Mouse (Mus musculus) ovary, adult 18-20 months (tissue): ENCODE measurements around the gene Cdc42bpa.

Experiments used
- DNase-seq: peaks from one replicate; pipeline ENCODE4 v3.0.0; 2022; ENCODE audit warnings: low spot score, mixed read lengths

The Cdc42bpa gene

DNA sequence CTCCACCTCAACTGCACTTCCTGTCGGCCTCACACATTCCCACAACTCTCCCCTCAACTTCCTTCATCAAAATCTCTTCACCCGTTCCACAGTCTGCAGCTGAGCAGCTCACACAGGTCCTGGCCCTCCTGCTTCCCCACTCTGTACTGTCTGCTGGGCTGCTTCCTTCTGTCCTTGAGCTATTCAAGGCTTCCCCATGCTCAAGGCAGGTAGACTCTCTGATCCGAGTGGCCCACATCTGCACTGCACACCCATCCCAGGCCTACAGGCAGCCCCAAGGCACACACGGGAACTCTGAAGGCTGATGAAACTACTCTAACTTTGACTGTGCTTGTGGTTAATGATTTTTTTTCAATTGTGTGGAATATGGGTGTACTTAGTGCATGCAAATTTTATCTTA is 232.6 kb downstream of the Cdc42bpa start:
- DNase-seq, result no peak

DNA sequence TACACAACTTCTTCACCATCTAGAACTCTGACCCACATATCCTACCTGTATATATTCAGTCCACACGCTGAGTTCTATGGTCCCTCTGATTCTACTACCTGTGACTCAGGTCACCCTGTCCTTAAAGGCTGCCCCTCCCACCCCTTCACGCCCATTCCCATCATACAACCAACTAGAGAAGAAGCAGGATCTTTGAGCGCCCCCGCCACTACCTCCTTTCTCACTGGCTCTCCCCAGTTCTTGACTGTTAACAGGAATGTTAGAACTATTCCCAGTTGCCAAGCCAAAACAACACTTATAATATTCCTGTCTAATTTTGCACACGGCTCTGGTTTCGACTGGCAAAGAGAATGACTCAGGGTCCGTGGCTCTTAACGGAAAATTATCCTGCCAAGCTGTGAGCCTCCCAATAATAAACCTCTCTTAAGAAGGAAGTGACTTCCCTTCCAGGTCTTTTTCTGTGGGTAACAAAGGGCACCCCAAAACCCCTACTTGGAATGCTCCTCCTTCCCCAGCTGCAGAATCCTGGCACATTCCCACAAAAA is 233.2 kb downstream of the Cdc42bpa start:
- DNase-seq, result no peak

- DNase-seq, result no peak
Observed at GRCm38 (mm10) chr1:180194048-180194447, 233.8 kb downstream of the Cdc42bpa start.

- peak; percentile 56 for DNase-seq
Observed at GRCm38 (mm10) chr1:180194781-180195471, 234.7 kb downstream of the Cdc42bpa start.

DNA sequence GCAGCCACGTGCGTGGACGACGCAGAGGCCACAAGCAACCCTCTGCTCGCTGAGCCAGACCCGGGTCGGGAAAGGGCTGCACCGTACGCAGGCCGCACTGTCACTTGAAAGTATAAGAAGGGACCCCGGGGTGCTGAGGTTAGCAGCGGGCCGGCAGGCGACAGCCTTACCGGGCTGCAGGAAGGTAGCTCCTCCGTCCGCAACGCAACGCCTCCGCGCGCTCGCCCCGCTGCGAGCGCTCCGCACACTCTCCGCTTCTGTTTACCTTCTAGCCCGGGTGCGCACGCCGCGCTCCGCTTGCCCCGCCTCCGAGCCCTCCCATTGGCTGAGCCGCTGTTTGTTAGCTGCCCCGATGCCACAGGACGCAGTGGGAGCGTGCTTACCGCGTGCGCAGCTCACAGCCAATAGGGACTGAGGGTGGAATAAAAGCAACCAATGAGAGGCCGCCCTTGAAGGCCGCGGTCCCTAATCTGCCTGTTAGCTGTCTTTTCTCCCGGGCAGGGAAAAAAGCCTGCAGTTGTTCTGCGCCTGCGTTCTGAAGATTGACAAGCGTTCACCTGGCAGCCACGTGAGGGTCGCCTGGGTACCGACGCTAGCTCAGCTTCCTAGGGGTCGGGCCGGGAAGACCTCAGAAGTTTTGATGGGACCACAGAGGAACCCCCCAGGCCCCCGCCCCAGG is 235.6 kb downstream of the Cdc42bpa start:
- peak; percentile 97 for DNase-seq

- no peak for DNase-seq
Observed at GRCm38 (mm10) chr1:180196508-180196907, 236.2 kb downstream of the Cdc42bpa start.

- DNase-seq, result no peak
Observed at GRCm38 (mm10) chr1:180197956-180198355, 237.7 kb downstream of the Cdc42bpa start.

- DNase-seq, result no peak
Observed at GRCm38 (mm10) chr1:180198959-180199714, 238.9 kb downstream of the Cdc42bpa start, which contains the start of gene Coq8a. TSS of gene Coq8a (minus strand) at chr1:180199602.

GRCm38 (mm10) chr1:180199715-180200050 is 239.4 kb downstream of the Cdc42bpa start:
- DNase-seq, result no peak

- no peak for DNase-seq
Observed at GRCm38 (mm10) chr1:180200722-180201121, 240.4 kb downstream of the Cdc42bpa start.

GRCm38 (mm10) chr1:180208370-180208769 is 248.1 kb downstream of the Cdc42bpa start:
- no peak for DNase-seq

- DNase-seq, result peak; percentile 76
Observed at GRCm38 (mm10) chr1:180210031-180210432, 249.8 kb downstream of the Cdc42bpa start.

DNA sequence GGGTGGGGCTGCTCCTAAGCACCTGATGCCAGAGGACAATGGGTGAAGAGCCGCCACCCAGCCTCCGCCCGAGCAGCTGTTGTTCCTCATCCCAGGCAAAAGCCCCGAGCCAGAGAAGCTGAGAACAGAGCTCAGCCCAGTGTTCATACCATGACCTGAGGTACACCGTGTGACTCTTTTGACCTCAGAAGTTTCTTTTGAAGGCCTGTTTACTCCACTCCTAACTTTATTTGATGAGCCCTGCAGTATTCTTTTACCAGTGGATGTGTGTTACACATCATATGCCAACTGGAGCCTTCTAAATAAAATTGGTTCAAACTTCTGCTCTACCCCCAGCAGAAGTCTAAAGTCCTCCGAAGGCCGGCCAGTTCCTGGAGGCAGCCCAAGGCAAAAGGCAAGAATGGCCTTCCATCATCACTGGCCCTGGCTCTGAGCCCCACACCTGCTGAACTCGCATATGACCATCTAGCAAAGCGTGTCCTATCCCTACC is 250.6 kb downstream of the Cdc42bpa start:
- DNase-seq, result peak; percentile 27

DNA sequence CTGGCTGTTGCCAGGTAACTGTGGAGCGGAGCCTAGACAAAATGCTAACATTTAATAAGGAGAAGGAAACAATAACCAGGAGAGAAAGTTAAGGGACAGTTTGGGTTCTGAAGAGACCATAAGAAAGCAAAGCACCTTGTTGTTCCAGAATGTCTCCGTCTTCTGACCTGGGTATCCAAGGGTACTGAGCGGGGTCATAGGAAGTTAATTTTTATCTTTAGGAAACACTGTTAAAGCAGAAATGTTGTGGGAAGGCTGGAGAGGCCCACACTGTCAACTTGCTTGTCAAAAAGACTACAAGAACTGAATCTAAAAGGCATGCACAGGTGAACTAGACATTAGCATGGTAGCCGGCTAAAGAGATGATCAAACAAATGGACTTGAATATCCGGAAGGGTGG is 252.6 kb downstream of the Cdc42bpa start:
- DNase-seq, result no peak

DNA sequence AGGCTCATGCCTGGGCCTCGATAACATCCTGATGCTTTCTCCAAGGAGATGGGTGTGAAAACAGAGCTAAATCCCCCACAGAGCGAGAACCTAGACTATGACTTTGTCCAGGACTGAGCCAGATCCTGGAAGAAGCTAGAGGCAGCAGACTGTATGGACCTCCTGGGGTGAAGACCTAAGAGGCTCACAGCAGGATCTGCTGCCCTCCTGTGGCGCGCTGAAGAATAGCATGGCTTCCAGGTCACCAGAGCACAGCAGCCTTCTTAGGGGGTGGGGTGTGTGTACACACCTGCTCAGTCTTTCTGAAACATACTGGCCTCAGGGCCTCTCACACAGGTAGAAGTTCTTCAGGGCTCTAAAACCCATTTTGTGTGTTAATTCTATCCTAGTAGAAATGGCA is 254.8 kb downstream of the Cdc42bpa start:
- peak; percentile 55 for DNase-seq
